Mouse (Mus musculus): Measurements from ENCODE around the gene Smim22. TPM values are rescaled to one million over a fixed set of nuclear protein-coding genes. Genes with fewer than 3 reads are reported as not detected.

Gene Smim22
- polyA plus RNA-seq (2021; fragmentation: Nextera tagmentation): 1.5 and 14.4 TPM in 2 replicates
- long read RNA-seq, experiment 1: 0 reads
- long read RNA-seq, experiment 2: 0 reads

DNA sequence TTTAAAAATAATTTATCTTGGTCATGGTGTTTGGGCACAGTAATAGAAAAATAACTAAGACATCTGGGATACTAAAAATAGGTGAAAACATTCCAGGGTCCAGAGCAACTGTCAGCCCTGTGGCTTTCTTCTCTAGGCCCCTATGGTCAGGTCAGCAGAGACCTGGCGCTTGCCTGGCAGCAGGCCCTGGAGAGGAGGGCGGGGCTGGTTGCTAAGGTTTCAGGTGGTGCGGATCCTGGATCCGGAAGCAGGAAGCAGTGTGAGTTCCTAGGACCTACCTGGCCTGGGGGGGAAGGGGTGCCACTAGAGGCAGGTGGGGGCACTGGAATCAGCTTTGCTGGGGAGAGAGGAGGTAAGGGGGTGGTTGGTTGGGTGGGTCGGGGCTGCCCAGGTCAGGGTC lies at the start of gene Smim22:
Smim22 (plus strand) TSS at position 222 of the 400 bp plus-strand sequence.

DNA sequence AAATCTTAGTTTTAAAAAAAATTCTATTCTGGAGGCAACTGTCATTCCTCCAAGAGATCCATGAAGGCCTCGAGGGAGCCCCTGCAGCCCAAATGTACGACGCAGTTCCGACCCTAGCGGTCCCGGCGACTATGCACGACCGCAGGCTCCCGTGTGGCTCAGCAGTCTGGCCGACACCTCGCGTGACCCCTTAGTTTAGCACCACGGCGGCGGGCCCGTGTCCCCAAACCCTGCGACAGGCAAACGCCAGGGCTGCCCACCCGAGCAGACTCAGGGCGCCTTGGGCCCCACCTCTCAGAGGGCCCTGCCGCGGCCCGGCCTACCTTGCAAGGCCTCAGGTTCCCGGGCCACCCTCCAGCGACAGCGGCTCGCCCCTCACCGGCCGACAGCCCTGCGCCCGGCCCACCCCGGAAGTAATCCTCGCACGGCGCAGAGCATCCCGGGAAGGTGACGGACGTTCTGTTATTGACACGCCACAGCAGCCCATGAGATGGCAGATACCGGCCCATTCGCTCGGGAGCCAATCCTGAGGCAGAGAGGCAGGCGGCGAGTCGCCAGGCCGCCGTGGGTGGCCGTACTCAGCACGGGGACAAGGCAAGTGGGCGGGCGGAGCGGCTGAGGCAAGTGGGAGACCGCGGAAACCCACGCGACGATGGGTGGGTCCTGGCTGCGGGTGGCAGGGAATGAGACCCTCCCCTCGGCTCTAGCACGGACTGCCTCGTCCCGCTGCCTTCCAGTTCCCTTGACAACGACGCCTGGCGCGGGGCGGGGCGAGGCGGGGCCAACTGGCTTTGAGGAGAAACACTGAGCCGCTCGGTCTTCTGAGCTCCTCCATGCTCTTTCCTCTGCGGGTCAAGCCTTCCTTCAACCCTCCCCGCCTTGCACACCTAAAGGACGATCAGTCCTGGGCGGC lies 43.0 kb upstream of the Smim22 start, which contains the start of gene Anks3:
Anks3 (minus strand) TSS at position 409 of the 913 bp plus-strand sequence.

DNA sequence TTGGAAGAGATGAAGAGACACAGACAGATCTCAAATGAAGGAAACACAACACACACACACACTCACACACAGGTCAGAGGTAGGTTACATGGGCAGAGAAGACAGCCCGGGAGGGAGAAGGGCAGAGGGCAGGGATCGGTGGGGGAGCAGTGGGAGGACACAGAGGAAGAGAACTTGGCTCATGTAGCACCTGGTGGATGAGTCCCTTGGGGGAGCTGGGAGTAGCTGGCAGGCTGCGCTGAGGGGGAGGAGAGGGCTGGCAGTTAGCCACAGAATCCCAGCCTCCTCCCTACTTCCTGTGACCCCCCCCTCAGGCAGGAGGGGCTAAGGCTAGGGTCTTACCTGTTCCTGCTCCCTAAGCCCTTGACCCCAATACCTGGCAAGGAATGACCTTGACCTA lies 9.5 kb upstream of the Smim22 start, which contains the start of gene Sept12:
Sept12 (minus strand) TSS at position 300 of the 400 bp plus-strand sequence.

DNA sequence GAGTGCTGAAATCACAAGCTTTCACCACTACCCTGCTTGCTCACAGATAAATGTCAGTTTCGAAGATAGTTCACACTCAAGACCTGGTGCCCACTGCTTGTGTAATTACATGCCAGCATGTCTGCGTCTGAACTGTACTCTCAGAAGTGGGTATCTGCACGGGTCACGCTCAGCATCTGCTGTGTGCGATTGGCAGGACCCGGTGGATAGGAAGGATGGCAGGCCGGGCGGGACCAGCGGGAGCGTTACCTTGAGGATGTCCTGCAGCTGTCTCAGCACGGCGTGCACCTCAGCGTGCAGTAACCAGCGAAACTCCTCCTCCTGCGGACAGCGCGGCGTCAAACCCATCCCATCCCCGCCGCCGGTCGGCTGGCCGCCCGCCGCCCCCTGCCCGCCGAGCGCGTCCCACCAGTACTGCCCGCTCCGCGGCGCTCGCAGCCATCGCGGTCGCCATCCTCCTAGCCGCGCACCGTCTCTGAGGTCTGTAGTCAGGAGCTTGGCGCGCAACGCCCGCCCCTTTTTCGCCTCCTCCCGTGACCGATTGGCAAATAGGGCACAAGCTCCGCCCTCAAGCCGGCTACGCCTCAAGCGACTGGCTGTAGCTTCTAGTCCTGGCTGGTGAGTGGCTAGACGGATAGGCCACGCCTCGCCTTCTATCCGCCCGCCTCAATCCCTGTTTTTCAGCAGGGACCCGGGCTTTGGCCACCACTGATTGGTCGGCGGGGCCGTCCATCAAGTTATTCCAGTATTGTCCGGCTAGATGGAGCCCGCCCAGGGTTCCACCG lies 6.2 kb downstream of the Smim22 start, which contains the start of gene Rogdi:
Rogdi (minus strand) TSS at position 500 of the 785 bp plus-strand sequence.

DNA sequence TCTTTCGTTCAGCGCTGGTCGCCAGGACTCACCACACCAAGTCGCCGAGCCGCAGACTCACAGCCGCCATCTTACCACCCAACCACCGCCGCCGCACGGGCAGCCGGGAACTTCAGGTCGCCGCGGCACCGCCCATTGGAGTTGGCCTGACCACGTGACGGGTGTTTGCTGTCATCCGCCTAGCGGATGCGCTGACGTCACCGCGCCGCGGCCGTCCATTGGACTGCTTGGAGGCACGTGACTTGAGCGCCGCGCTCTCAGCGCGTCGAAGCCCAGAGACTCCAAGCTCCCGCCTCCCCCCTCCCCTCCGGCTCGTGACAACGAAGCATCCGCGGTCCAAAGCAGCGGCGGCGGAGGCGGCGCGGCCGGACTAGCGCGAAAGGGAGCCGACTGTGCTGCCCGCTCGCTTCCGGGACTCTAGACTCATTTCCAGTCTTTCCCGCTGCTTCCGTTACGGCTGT lies 42.7 kb downstream of the Smim22 start, which contains the start of the genes Glyr1 and Ubn1:
Glyr1 (minus strand) TSS at position 90 of the 461 bp plus-strand sequence.
Ubn1 (plus strand) TSS at position 284 of the 461 bp plus-strand sequence.

Other genes with a start within 250 kb of the Smim22 start
- 195 and 210 TPM in 2 replicates for gene Cdip1, start 217.0 kb upstream of the Smim22 start, polyA plus RNA-seq (2021; fragmentation: Nextera tagmentation)
- not detected in 2 replicates for gene 4930562C15Rik, start 171.9 kb upstream of the Smim22 start, polyA plus RNA-seq (2021; fragmentation: Nextera tagmentation)
- gene Ubald1, start 127.0 kb upstream of the Smim22 start, polyA plus RNA-seq (2021; fragmentation: Nextera tagmentation): 58.3 and 62.3 TPM in 2 replicates
- 95.1 and 98.6 TPM in 2 replicates for gene Mgrn1, start 121.0 kb upstream of the Smim22 start, polyA plus RNA-seq (2021; fragmentation: Nextera tagmentation)
- gene Nudt16l1, start 68.5 kb upstream of the Smim22 start, polyA plus RNA-seq (2021; fragmentation: Nextera tagmentation): 101 TPM in 2 replicates
- gene Anks3, start 43.1 kb upstream of the Smim22 start, polyA plus RNA-seq (2021; fragmentation: Nextera tagmentation): 13.5 and 15.8 TPM in 2 replicates
- not detected in 2 replicates for gene Sept12, start 9.4 kb upstream of the Smim22 start, polyA plus RNA-seq (2021; fragmentation: Nextera tagmentation)
- gene Rogdi, start 6.3 kb downstream of the Smim22 start, polyA plus RNA-seq (2021; fragmentation: Nextera tagmentation): 289 and 309 TPM in 2 replicates
- gene Glyr1, start 42.6 kb downstream of the Smim22 start, polyA plus RNA-seq (2021; fragmentation: Nextera tagmentation): 55.7 and 68.7 TPM in 2 replicates
- 4.0 and 4.1 TPM in 2 replicates for gene Ubn1, start 42.8 kb downstream of the Smim22 start, polyA plus RNA-seq (2021; fragmentation: Nextera tagmentation)
- 0.18 and 0.19 TPM in 2 replicates for gene Ppl, start 125.1 kb downstream of the Smim22 start, polyA plus RNA-seq (2021; fragmentation: Nextera tagmentation)
- 0.88 and 1.0 TPM in 2 replicates for gene Sec14l5, start 139.8 kb downstream of the Smim22 start, polyA plus RNA-seq (2021; fragmentation: Nextera tagmentation)
- gene Nagpa, start 196.7 kb downstream of the Smim22 start, polyA plus RNA-seq (2021; fragmentation: Nextera tagmentation): 13.4 and 15.5 TPM in 2 replicates
- gene AU021092, start 215.0 kb downstream of the Smim22 start, polyA plus RNA-seq (2021; fragmentation: Nextera tagmentation): 2.1 and 2.4 TPM in 2 replicates
- 36.6 and 38.7 TPM in 2 replicates for gene Alg1, start 226.3 kb downstream of the Smim22 start, polyA plus RNA-seq (2021; fragmentation: Nextera tagmentation)
- 13.6 and 14.9 TPM in 2 replicates for gene Eef2kmt, start 248.7 kb downstream of the Smim22 start, polyA plus RNA-seq (2021; fragmentation: Nextera tagmentation)

All from layer of hippocampus, adult 6 months (tissue).